Mouse (Mus musculus) limb, embryonic 15.5 days (tissue): ENCODE measurements at regions not wholly inside any gene's neighbourhood (a gene's known extent, or its start where the extent isn't known, plus 50 kb on each side); places are given as distances from the start of the nearest gene placed in this dataset.

Source experiments
- ATAC-seq: fragments of 200-750 bp; cut with Nextera tagmentation; 2 replicates; pipeline ENCODE4 v1.8.0; 2017; ENCODE audit warnings: low read depth, moderate TSS enrichment; ENCODE audit not compliant: insufficient number of reproducible peaks, low FRiP score, low TSS enrichment
- H3K27ac ChIP-seq: fragments of 300-500 bp; sonication (generic); 2 replicates; pipeline ENCODE4 v1.5.1; 2015; ENCODE audit warnings: moderate library complexity, mild to moderate bottlenecking, inconsistent platforms
- H3K27me3 ChIP-seq: fragments of 300-500 bp; sonication (generic); 2 replicates; pipeline ENCODE4 v1.6.1; 2015; ENCODE audit warnings: inconsistent platforms
- H3K36me3 ChIP-seq: fragments of 300-500 bp; sonication (generic); 2 replicates; pipeline ENCODE4 v1.6.1; 2015; ENCODE audit warnings: inconsistent platforms
- H3K4me1 ChIP-seq: fragments of 300-500 bp; sonication (generic); 2 replicates; pipeline ENCODE4 v1.6.1; 2015; ENCODE audit warnings: inconsistent platforms
- H3K4me2 ChIP-seq: fragments of 300-500 bp; sonication (generic); 2 replicates; pipeline ENCODE4 v1.6.1; 2015; ENCODE audit warnings: mild to moderate bottlenecking, inconsistent platforms
- H3K4me3 ChIP-seq: fragments of 300-500 bp; sonication (generic); 2 replicates; pipeline ENCODE4 v1.5.1; 2015; ENCODE audit warnings: mild to moderate bottlenecking, inconsistent platforms
- H3K9ac ChIP-seq: fragments of 300-500 bp; sonication (generic); 2 replicates; pipeline ENCODE4 v1.6.1; 2015; ENCODE audit warnings: inconsistent platforms
- H3K9me3 ChIP-seq: fragments of 300-500 bp; sonication (generic); 2 replicates; pipeline ENCODE4 v1.6.1; 2016; ENCODE audit warnings: inconsistent platforms
- WGBS: fragments of 180-500 bp; shearing (Covaris S2); methylation state at CpG from one replicate; pipeline ENCODE4 v1.1.7; 2015; 5-methylcytosine and 5-hydroxymethylcytosine counted together

GRCm38 (mm10) chr4:71932818-71933217 is 175.1 kb upstream of the Gm11232 start:
- Histone ChIP-seq H3K9me3 (no peaks in the 10 kb centered on the region), H3K9ac (no peak overlapping the region), H3K4me1 (no peaks in the 10 kb centered on the region), H3K27me3 (no peaks in the 10 kb centered on the region), H3K4me2 (no peak overlapping the region), H3K27ac (no peak overlapping the region), H3K4me3 (no peak overlapping the region), H3K36me3 (no peaks in the 10 kb centered on the region)
- 84% methylated on average over 1 of the region's 1 CpGs for WGBS
- no peak for ATAC-seq

- no peak for ATAC-seq
- WGBS, result 67% methylated on average over 1 of the region's 1 CpGs
These were observed 153.8 kb upstream of the Gm11232 start for GRCm38 (mm10) chr4:71911551-71911950.

GRCm38 (mm10) chr4:71875651-71876050 is 117.9 kb upstream of the Gm11232 start:
- no peaks in the 10 kb centered on the region for H3K27me3 ChIP-seq
- no peak overlapping the region for H3K4me2 ChIP-seq
- 88% methylated on average over 4 of the region's 4 CpGs for WGBS
- H3K36me3 ChIP-seq, result no peaks in the 10 kb centered on the region
- H3K4me3 ChIP-seq, result no peak overlapping the region
- H3K9ac ChIP-seq, result no peak overlapping the region
- ATAC-seq, result no peak
- no peak overlapping the region for H3K27ac ChIP-seq
- no peaks in the 10 kb centered on the region for H3K4me1 ChIP-seq
- no peaks in the 10 kb centered on the region for H3K9me3 ChIP-seq

More at GRCm38 (mm10) chr4:71911551-71911950, 153.8 kb upstream of the Gm11232 start:
- Histone ChIP-seq H3K36me3 (no peaks in the 10 kb centered on the region), H3K9ac (no peak overlapping the region), H3K4me2 (no peak overlapping the region), H3K4me3 (no peak overlapping the region), H3K9me3 (no peaks in the 10 kb centered on the region), H3K4me1 (no peaks in the 10 kb centered on the region), H3K27me3 (no peaks in the 10 kb centered on the region), H3K27ac (no peak overlapping the region)

- no peak overlapping the region for H3K4me2 ChIP-seq
- H3K9ac ChIP-seq, result no peak overlapping the region
- H3K4me3 ChIP-seq, result no peak overlapping the region
- H3K27ac ChIP-seq, result no peak overlapping the region
- no peaks in the 10 kb centered on the region for H3K27me3 ChIP-seq
- H3K36me3 ChIP-seq, result no peaks in the 10 kb centered on the region
- no peak for ATAC-seq
- no peaks in the 10 kb centered on the region for H3K4me1 ChIP-seq
- WGBS, result 20% methylated on average over 1 of the region's 1 CpGs
- H3K9me3 ChIP-seq, result no peaks in the 10 kb centered on the region
These were observed 109.2 kb upstream of the Gm11232 start for GRCm38 (mm10) chr4:71866948-71867347.

GRCm38 (mm10) chr4:71841833-71842232 is 84.1 kb upstream of the Gm11232 start:
- whole genome bisulfite sequencing, result 66% methylated on average over 3 of the region's 3 CpGs
- Histone ChIP-seq H3K27me3 (no peaks in the 10 kb centered on the region), H3K4me1 (no peaks in the 10 kb centered on the region), H3K4me3 (no peak overlapping the region), H3K4me2 (no peak overlapping the region), H3K27ac (no peak overlapping the region), H3K36me3 (no peaks in the 10 kb centered on the region), H3K9ac (no peak overlapping the region), H3K9me3 (no peaks in the 10 kb centered on the region)
- no peak for ATAC-seq

- ATAC-seq, result no peak
- Histone ChIP-seq H3K4me2 (no peak overlapping the region), H3K27ac (no peak overlapping the region), H3K9ac (no peak overlapping the region), H3K9me3 (no peaks in the 10 kb centered on the region), H3K4me1 (no peaks in the 10 kb centered on the region), H3K27me3 (no peaks in the 10 kb centered on the region), H3K36me3 (no peaks in the 10 kb centered on the region), H3K4me3 (no peak overlapping the region)
- 66% methylated on average over 1 of the region's 1 CpGs for WGBS
These were observed 83.0 kb upstream of the Gm11232 start for GRCm38 (mm10) chr4:71840774-71841146.

- H3K9ac ChIP-seq, result no peak overlapping the region
- no peak overlapping the region for H3K27ac ChIP-seq
These were observed 82.3 kb upstream of the Gm11232 start for GRCm38 (mm10) chr4:71839803-71840773.

GRCm38 (mm10) chr4:71839134-71839802 is 81.5 kb upstream of the Gm11232 start:
- H3K27me3 ChIP-seq, result no peaks in the 10 kb centered on the region
- no peaks in the 10 kb centered on the region for H3K36me3 ChIP-seq
- no peak overlapping the region for H3K4me3 ChIP-seq
- peak overlapping the region; percentile 22; the same call in 1 of the 2 replicates for H3K27ac ChIP-seq
- H3K4me1 ChIP-seq, result no peaks in the 10 kb centered on the region
- WGBS, result 41% methylated on average over 3 of the region's 3 CpGs
- H3K9me3 ChIP-seq, result no peaks in the 10 kb centered on the region
- ATAC-seq, result peak; percentile 67; the same call in 1 of the 2 replicates
- H3K9ac ChIP-seq, result no peak overlapping the region
- no peak overlapping the region for H3K4me2 ChIP-seq

More at GRCm38 (mm10) chr4:71839803-71840773, 82.3 kb upstream of the Gm11232 start:
- no peaks in the 10 kb centered on the region for H3K9me3 ChIP-seq
- H3K4me1 ChIP-seq, result no peaks in the 10 kb centered on the region
- no peaks in the 10 kb centered on the region for H3K27me3 ChIP-seq
- ATAC-seq, result no peak
- WGBS, result 59% methylated on average over 5 of the region's 5 CpGs
- no peak overlapping the region for H3K4me3 ChIP-seq
- H3K36me3 ChIP-seq, result no peaks in the 10 kb centered on the region
- no peak overlapping the region for H3K4me2 ChIP-seq

GRCm38 (mm10) chr4:71835737-71836136 is 78.0 kb upstream of the Gm11232 start:
- Histone ChIP-seq H3K4me3 (no peak overlapping the region), H3K9ac (no peak overlapping the region), H3K9me3 (no peaks in the 10 kb centered on the region), H3K4me2 (no peak overlapping the region), H3K27ac (no peak overlapping the region), H3K36me3 (no peaks in the 10 kb centered on the region), H3K27me3 (no peaks in the 10 kb centered on the region), H3K4me1 (no peaks in the 10 kb centered on the region)
- no peak for ATAC-seq
- 24% methylated on average over 1 of the region's 1 CpGs for WGBS

- Histone ChIP-seq H3K36me3 (no peaks in the 10 kb centered on the region), H3K27ac (no peak overlapping the region), H3K4me1 (no peaks in the 10 kb centered on the region), H3K4me2 (no peak overlapping the region), H3K4me3 (no peak overlapping the region), H3K27me3 (no peaks in the 10 kb centered on the region), H3K9ac (no peak overlapping the region), H3K9me3 (no peaks in the 10 kb centered on the region)
- WGBS, result 79% methylated on average over 4 of the region's 4 CpGs
- ATAC-seq, result no peak
These were observed 53.7 kb upstream of the Gm11232 start for GRCm38 (mm10) chr4:71811444-71811843.

- Histone ChIP-seq H3K4me1 (no peaks in the 10 kb centered on the region), H3K4me2 (no peak overlapping the region), H3K27ac (no peak overlapping the region), H3K36me3 (no peaks in the 10 kb centered on the region), H3K4me3 (no peak overlapping the region), H3K27me3 (no peaks in the 10 kb centered on the region), H3K9ac (no peak overlapping the region), H3K9me3 (no peaks in the 10 kb centered on the region)
- ATAC-seq, result no peak
- WGBS, result 43% methylated on average over 2 of the region's 2 CpGs
These were observed 50.5 kb upstream of the Gm11232 start for GRCm38 (mm10) chr4:71808271-71808670.
